Mouse (Mus musculus): Measurements from ENCODE around the gene Usmg5.

Gene Usmg5

DNA sequence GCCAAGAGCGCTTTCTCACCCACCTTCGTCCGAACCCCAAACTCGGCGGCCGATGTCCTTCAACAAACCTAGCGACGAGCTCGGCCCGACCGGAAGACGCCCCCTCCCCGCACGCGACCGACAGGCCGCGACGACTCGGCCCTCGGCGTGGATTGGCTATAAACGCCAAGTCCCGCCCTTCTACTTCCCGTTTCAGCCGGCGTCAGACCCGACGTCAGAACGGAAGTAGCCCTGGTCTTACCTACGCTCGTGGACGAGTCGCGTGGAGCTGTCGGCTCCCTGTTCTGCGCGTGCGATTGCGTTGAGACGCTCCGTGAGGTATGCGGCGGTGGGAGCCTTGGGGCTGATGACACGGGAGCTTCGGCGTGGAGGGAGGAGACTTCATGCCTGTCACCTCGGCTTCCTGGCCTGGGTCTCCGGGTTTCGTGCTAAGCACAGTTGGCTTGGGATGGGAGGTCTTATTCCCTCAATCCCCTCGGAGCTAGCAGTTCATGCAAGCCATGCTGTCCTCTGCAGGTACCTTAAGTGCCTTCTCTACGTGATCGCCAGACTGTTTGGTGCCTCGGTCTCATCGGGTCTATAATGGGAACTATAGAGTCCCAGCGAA, at the start of gene Usmg5, which contains the start of gene Pdcd11:
Gene Usmg5, minus strand, starts transcription at position 98 of the 607 bp plus-strand sequence.
Gene Pdcd11, plus strand, starts transcription at position 219 of the 607 bp plus-strand sequence.
- in situ Hi-C loops (cut with MboI, MseI): no loop called here

DNA sequence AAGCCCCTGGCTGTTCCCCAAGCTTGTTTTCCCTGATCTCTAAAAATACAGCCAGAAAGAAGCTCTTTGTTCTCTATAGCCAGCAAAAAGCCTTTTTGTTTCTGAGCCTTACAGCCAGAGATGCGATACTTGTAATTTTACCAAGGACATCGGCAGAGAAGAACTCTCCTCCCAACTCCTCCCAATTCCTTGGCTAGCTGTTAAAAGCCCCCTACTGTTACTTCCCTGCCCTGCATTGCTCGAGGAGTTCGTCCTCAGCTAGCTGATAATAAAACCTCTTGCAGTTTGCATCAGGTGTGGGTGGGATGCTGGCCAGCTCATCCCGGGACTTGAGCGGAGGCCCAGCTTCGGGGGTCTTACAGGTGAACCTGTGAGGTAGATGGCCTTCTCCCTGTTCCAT, 49.2 kb upstream of the Usmg5 start:
- in situ Hi-C loops (cut with MboI, MseI): loop anchor here (10.0 kb wide), 1 partner anchor 445 kb away; no protein-coding TSS in a partner anchor

DNA sequence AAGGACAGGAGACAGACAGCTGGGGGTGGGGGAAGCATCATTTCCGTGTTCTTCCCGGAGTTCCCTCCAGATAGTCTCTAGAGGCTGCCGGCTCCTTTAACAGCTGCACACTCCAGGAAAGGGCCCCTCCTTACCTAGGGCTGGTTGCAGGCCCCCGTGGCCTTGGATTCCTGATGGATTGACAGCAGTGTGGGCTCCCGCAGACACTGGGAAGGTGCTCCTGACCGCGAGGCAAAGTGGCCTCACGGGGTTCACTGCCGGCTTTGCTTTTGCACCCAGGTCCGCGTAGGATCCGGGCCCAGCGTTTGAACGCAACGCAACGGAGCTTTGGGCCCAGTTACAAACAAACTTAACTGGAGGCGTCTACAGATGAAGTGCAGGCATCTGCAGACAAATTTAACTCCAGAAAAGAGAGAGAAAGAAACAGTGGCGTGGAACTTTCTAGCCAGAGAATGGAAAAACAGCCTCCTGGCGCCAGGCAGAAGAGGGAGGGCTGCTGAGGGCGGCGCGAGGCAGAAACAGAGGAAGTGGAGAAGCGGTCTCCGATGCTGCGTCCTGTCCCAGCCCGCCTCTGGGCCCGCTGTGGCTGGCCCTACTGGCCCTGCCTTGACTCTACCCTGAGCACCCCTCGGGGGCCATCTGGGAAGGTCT, 47.4 kb upstream of the Usmg5 start, which contains the start of gene Calhm2:
Gene Calhm2, minus strand, starts transcription at position 524 of the 651 bp plus-strand sequence.
- in situ Hi-C loops (cut with MboI, MseI): loop anchor here (10.0 kb wide), 1 partner anchor 447 kb away; no protein-coding TSS in a partner anchor

DNA sequence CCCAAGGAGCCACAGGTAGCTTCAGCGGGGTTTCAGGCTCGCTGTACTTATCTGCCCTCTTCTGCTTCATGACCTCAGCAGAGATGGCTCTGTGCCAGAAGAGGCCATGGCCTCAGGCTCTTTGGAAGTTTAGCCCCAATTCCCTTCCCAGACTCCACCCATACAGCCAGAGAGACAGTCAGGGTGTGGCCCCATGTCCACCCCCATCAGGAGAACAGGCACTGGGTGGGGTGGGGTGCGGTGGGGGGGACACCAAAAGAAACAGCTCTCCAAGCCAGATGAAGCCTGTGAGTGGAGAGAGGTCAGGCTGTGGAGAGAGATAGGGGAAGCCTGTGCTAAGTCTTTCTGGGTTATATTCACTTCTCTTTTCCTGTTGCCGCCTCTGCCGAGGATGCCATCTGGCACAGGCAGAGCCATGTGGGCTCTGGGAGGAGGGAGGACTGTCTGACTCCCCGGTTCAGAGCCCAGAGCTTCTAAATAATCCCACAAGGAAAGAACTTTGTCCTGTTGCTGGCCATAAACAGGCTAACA, 46.7 kb upstream of the Usmg5 start:
- in situ Hi-C loops (cut with MboI, MseI): loop anchor here (10.0 kb wide), 1 partner anchor 448 kb away; no protein-coding TSS in a partner anchor

DNA sequence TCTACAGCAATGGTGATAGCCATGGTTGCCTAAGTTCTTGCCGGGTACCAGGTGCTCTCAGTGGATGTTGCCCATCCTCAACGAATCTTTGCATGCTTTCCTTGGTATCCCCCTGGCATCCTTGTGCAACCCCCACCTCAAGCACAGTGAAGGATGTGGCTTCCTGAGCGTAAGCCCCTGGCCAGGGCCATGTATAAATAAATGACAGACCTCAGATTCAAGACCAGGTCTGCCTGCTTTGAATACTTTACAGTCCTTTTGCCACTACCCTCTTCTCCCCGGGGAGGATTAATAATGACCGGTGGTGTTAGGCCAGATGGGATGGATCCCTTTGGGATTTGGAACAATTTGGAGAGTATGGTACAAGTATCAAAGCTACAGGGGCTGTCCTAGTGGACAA, 45.7 kb upstream of the Usmg5 start:
- in situ Hi-C loops (cut with MboI, MseI): loop anchor here (10.0 kb wide), 1 partner anchor 449 kb away; no protein-coding TSS in a partner anchor

DNA sequence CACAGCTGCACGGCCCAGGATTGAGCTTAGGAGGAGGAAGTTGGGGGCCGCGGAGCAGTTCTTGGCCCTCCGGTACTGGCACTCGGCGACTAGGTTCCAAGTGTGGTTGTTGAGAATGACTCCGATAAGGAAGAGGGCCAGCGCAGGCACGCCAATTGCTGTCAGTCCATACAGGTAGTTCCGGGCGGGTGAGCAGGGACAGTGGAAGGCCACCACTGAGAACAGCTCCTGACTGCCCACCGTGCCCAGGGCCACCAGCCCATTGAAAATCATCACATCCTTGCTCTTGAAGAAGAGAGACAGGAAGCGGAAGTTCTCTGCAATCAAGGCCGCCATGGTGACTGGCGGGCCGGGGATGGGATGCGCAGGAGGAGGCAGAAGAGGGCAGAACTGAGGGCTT, 45.1 kb upstream of the Usmg5 start:
- in situ Hi-C loops (cut with MboI, MseI): loop anchor here (10.0 kb wide), 1 partner anchor 449 kb away; no protein-coding TSS in a partner anchor

DNA sequence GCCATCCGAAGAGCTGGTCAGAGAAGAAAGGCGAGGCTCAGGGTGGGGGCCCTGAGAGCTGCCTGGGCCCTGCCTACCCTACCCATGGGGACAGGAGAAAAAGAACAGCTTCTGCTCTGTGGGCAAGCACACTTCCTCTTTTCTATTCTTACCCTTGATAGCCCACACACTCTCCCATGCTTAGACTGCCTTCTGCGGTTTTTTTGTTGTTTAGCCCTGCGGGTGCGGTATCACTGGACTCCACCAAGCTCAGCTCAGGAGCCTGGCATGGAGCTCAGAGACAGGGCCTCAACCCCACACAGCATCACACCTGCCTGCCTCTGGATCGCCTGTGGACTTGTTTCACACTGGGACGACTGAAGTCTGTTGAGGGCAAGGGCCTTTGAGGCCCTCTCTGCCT, 42.7 kb upstream of the Usmg5 start:
- in situ Hi-C loops (cut with MboI, MseI): loop anchor here (10.0 kb wide), 1 partner anchor 452 kb away; no protein-coding TSS in a partner anchor

DNA sequence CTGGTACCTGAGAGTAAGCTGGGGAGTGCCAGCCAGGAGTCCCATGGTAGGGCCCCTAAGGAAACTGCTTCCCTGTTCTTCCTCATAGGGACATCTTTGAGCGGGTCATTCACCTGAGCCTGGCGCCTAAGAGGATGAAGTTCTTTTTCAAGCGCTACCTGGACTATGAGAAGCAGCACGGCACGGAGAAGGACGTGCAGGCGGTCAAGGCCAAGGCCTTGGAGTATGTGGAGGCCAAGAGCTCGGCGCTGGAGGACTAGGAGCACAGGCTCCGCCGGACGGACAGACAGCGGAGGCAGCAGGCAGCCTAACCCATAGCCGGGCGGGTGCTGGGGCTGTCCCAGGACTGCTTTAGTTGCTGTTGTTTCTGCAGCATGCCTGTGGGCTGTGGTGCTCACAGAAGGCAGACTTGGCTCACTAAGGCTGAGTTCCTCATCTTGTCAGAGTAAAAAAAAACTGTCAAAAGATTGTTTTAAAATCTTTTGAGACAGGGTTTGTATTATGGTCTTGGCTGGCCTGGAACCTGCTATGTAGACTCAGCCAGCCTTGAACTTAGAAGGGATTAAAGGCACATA, 40.2 kb upstream of the Usmg5 start:
- in situ Hi-C loops (cut with MboI, MseI): loop anchor here (10.0 kb wide), 1 partner anchor 454 kb away; no protein-coding TSS in a partner anchor

DNA sequence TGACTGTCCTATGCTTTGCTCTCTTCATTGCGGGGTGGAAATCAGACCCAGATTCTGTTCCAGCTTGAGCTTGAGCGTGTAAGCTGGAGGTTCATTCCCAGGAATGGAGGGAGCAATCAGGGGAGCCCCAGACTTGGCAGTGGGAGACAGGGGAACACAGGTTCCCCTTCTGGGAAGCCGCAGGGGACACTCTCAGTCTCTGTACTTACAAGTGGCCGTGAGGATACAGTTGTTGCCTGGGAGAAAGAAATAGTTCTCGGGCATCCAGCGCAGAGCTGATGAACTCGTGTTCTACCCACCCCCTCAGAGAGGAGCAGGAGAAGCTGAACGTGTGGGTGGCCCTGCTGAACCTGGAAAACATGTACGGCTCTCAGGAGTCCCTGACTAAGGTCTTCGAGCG, 38.4 kb upstream of the Usmg5 start:
- in situ Hi-C loops (cut with MboI, MseI): no loop called here

DNA sequence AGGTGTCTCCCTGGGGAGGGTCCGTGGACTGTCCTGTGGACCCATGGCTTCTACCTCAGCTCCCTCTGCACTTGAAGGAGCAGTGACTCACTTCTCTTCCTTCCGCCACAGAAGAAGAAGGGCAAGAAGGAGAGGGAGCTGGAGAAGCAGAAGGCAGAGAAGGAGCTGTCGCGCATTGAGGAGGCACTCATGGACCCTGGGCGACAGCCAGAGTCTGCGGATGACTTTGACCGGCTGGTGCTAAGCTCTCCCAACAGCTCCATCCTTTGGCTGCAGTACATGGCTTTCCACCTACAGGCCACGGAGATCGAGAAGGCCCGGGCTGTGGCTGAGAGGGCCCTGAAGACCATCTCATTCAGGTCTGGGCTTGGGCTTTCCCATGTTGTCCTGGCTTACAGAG, 37.7 kb upstream of the Usmg5 start:
- in situ Hi-C loops (cut with MboI, MseI): no loop called here

DNA sequence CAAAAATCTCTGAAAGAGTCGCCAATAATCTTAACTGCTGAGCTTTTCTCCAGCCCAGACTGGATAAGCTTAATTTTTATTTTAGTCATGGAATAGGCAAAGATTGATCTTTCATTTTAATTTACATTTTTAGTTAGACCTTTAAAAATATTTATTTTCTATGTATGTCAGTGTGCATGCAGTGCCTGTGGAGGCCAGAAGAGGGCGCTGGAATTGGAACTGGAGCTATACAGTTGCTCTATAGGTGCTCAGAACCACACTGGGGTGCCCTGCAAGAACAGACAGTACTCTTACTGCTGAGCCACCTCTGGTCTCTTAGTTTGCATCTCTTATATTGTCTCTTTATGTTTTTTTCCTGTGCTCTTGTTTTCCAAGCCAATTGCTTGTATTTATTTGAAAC, 32.4 kb upstream of the Usmg5 start:
- in situ Hi-C loops (cut with MboI, MseI): loop anchor here (5.0 to 25.0 kb wide), 2 partner anchors 44 to 1361 kb away; no protein-coding TSS in a partner anchor

DNA sequence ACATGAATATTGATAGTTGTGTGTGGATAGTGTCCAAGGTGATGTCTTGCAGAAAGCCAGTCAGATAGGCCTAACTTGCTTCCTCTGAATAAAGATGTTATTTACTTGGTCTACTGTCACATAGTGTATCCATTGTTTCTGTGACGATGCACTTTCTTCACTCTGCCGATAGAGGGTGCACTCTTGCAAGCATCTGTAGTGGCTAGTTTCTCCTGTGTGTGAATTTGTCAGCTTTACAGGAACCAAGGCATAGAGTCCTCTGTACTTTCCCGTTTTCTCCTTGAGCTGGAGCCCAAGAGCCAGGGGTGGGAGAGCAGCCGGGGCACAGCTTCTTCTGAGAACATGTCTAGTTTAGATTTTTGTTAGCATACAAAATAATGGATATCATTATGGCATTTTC, 30.6 kb upstream of the Usmg5 start:
- in situ Hi-C loops (cut with MboI, MseI): loop anchor here (5.0 to 25.0 kb wide), 2 partner anchors 46 to 1359 kb away; no protein-coding TSS in a partner anchor

DNA sequence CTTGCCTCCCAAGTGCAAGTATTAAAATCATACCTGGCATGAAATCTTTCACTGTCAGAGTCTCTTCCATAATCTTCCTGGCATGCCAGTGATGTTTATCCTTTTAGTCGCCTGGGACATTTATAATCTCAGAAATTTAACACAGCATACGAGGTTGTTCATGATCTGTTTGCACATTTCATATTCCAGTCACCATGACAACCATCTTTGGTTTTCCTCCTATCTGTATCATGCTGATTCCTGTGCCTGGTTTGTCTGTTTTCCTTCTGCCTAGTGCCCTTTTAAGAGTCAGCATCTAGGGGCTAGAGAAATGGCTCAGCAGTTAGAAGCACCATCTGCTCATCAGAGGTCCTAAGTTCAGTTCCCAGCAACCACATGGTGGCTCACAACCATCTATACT, 28.2 kb upstream of the Usmg5 start:
- in situ Hi-C loops (cut with MboI, MseI): loop anchor here (25.0 kb wide), 1 partner anchor 1356 kb away; no protein-coding TSS in a partner anchor

DNA sequence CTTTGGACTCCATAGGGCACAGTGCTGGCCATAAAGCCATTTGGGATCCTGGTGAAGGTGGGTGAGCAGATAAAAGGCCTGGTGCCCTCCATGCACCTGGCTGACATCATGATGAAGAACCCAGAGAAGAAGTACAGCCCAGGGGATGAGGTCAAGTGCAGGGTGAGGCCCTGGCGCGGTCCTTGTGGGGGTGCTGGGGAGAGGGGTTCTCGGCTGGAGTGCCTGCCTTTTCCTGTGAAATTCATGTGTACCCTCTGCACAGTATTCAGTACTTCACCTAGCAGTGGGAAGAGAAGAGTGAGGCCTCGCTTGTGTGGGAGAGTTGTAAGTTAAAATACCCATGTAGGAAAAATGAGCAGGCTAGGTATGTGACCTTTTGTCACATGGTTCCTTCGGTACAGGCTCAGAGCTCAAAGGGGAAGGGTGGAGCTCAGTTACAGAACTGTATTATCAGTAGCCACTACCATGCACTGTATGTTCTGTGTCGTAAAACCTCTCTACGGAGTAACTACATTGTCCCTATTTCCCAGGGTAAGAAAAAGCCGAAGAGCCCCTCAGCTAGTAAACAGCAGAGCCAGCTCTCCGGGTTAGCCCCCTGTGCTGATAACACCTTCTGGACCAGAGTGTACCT, 14.3 kb upstream of the Usmg5 start:
- in situ Hi-C loops (cut with MboI, MseI): loop anchor here (25.0 kb wide), 1 partner anchor 1342 kb away; no protein-coding TSS in a partner anchor

DNA sequence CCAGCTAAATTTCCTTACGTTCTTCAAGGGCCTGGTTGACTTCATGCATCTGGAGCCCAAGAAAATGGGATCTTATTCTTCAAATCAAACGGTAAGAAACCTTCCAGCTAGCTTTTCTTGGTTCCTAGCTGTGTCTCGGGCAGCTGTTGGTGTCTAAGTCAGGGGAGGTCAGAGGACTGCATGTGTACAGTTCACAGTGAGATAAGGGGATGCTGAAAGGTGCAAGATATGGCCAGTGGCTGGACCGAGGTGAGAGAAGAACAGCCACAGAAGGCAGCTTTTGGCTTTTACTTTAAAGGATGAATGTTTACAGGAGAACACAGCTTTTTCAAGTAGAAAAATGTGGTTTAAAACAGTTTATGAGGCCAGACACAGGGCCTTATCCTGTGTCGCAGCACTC, 10.6 kb upstream of the Usmg5 start:
- in situ Hi-C loops (cut with MboI, MseI): loop anchor here (25.0 kb wide), 1 partner anchor 1339 kb away; no protein-coding TSS in a partner anchor

DNA sequence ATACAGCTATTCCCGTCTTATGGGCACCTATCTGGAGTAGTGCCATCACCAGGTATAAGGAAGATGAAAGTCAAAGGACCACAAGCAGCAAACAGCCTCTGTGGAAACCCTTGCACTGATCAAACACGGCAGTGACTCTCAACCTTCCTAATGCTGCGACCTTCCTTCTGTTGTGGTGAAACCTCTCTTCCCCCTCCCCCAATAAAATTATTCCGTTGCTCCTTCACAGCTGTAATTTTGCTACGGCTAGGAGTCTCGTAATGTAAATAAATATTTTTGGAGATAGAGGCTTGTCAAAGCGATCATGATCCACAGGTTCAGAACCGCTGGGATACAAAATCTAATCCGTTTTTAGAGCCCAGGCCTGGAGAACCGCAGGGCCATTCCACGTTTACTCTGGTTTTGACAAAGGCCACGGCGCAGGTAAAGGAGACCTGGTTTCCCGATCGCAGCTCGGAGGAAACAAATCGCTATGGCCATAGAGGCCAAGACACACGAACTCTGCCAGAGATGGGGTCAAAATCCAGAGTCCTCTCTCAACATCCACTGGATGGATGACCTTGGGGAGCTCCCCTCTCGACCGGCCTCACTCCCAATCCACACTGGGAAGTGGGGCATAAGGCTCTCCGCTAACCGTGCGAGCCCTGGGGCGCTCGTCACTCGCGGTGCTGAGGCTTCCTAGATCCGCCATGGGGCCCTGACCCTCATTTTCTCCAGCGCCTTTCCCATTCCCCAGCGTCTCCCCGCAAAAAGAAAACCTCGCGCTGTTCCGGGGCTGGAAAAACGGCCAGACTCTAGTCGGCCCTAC, 525 bp downstream of the Usmg5 start:
- in situ Hi-C loops (cut with MboI, MseI): loop anchor here (10.0 kb wide), 1 partner anchor 785 kb away; the partner anchor contains the start of gene Nfkb2

DNA sequence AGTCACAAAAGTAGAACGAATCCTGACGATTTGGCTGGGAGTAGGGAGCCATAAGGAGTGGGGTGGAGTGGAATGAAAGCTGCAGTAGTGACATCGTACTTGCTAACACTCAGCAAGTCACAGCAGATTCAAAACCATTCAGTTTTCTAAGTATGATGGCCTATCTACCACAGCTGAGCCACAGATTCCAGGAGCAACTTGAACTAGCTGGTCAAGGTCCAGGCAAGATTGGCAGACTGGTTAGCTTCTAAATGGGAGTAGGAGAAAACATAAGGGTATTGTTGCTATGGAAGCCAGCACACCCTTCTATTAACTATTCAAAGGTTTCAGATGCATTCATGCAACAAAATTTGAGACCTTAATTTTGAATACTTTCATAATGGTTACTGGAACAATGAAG, 2.2 kb downstream of the Usmg5 start:
- in situ Hi-C loops (cut with MboI, MseI): loop anchor here (10.0 kb wide), 1 partner anchor 783 kb away; the partner anchor contains the start of gene Nfkb2

DNA sequence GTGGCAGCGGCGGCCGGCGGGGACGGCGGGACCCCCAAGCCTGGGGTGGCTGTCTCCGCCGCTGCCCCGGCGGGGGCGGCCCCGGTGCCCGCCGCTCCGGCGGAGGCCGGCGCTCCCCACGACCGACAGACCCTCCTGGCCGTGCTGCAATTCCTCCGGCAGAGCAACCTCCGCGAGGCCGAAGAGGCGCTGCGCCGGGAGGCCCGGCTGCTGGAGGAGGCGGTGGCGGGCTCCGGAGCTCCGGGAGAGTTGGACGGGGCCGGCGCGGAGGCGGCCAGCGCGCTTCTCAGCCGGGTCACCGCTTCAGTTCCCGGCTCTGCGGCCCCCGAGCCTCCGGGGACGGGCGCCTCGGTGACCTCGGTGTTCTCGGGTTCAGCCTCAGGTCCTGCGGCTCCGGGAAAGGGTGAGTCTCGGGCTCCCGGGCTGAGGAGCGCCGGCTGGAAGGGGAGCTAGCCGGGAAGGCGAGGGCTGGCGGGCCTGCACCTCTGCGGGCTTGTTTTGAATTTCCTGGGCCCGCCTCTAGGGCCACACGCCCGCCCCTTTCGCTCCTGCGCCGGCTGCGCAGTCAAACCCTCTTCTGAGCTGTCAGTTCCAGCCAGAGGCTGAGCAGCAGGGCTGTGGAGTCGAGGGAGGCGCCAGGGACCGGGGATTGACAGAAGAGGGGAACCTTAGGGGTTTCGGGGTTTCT, 22.4 kb downstream of the Usmg5 start:
- in situ Hi-C loops (cut with MboI, MseI): no loop called here

DNA sequence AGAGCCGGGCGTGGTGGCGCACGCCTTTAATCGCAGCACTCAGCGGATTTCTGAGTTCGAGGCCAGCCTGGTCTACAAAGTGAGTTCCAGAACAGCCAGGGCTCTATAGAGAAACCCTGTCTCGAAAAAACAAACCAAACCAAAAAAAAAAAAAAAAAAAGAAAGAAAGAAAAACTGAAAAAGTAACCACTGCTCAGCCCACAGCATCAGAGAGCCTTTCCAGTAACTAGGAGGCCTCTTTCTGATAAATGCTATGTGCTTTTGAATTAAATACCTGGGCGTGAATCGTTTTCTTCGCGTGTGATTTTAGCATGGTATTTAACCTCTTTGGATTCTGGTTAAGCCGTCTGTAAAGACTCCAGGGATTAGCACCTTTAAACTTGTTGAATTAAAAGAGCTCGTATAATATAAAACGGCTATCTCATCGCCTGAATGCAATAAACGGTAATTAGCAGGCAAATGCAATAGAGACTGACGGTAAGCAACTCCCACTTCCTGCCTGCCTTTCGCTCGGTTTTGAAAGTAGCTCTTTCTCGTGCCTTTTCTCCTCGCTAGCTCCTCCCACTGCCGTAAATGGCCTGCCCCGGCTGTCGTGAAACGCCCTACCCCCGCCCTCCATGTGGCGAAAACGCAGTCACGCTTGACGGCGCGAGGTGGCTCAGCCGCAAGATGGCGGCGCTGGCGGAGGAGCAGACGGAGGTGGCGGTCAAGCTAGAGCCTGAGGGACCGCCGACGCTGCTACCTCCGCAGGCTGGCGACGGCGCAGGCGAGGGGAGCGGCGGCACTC, 23.2 kb downstream of the Usmg5 start, which contains the start of gene Taf5:
Gene Taf5, plus strand, starts transcription at position 651 of the 787 bp plus-strand sequence.
- in situ Hi-C loops (cut with MboI, MseI): no loop called here
